Mouse (Mus musculus) forebrain, embryonic 10.5 days (tissue): ENCODE measurements around the gene Srp72. TPM values are rescaled to one million over a fixed set of nuclear protein-coding genes. Genes with fewer than 3 reads are reported as not detected.
A peak's percentile ranks its signal among the peaks of the same experiment; 100 is the strongest.
"Not testable (repeated sequence)": the region's sequence is repeated elsewhere in the genome, so short reads cannot be mapped to it uniquely, and the experiment has no call there.

Experiments used
- DNase-seq: peaks from one replicate; pipeline ENCODE4 v3.0.0-alpha.2; 2017; ENCODE audit warnings: low spot score; ENCODE audit errors: extremely low spot score
- H3K27ac ChIP-seq: fragments of 300-500 bp; sonication (generic); 2 replicates; pipeline ENCODE4 v1.5.1; 2016; ENCODE audit warnings: mild to moderate bottlenecking
- H3K27me3 ChIP-seq: fragments of 300-500 bp; sonication (generic); 2 replicates; pipeline ENCODE4 v1.6.1; 2016; ENCODE audit warnings: mild to moderate bottlenecking; ENCODE audit not compliant: poor library complexity, severe bottlenecking
- H3K36me3 ChIP-seq: fragments of 300-500 bp; sonication (generic); replicated peaks from 2 replicates; pipeline ENCODE4 v1.6.1; 2016; ENCODE audit warnings: mild to moderate bottlenecking, moderate library complexity
- H3K4me1 ChIP-seq: fragments of 300-500 bp; sonication (generic); 2 replicates; pipeline ENCODE4 v1.6.1; 2016
- H3K4me3 ChIP-seq: fragments of 300-500 bp; sonication (generic); 2 replicates; pipeline ENCODE4 v1.5.1; 2016; ENCODE audit warnings: mild to moderate bottlenecking, moderate library complexity
- H3K9me3 ChIP-seq: fragments of 300-500 bp; sonication (generic); 2 replicates; pipeline ENCODE4 v1.6.1; 2016; ENCODE audit warnings: mild to moderate bottlenecking, moderate library complexity
- WGBS: fragments of 180-500 bp; shearing (Covaris S2); methylation state at CpG from one replicate; pipeline ENCODE4 v1.1.7; 2016; 5-methylcytosine and 5-hydroxymethylcytosine counted together
- polyA plus RNA-seq: library from polyadenylated mRNA; unstranded; fragments of >200 nt; fragmentation: Nextera tagmentation; extraction: Ambion mirVana; gene quantifications from 2 replicates; pipeline ENCODE4 v1.2.1, GENCODE M21; 2016

Gene Srp72
- polyA plus RNA-seq, 1 experiment from 2014 or later = 81.1 TPM

- H3K27me3 ChIP-seq = peaks cover 2% of the 10 kb centered on the region; the same call in 1 of the 2 replicates
- no peak overlapping the region for H3K4me3 ChIP-seq
- no peak for DNase-seq
- WGBS = 91% methylated on average over 3 of the region's 3 CpGs
- no peak overlapping the region for H3K27ac ChIP-seq
- no peaks in the 10 kb centered on the region for H3K9me3 ChIP-seq
- H3K36me3 ChIP-seq = no peaks in the 10 kb centered on the region
- no peaks in the 10 kb centered on the region for H3K4me1 ChIP-seq
These were observed 53.6 kb downstream of the Srp72 start for GRCm38 (mm10) chr5:77028034-77028433.

- Histone ChIP-seq H3K27ac (no peak overlapping the region), H3K36me3 (no peaks in the 10 kb centered on the region), H3K4me3 (no peak overlapping the region), H3K27me3 (peaks cover 10% of the 10 kb centered on the region; the same call in 1 of the 2 replicates), H3K9me3 (no peaks in the 10 kb centered on the region), H3K4me1 (no peaks in the 10 kb centered on the region)
- peak; percentile 20 for DNase-seq
- WGBS = 80% methylated on average over 5 of the region's 5 CpGs
These were observed 55.3 kb downstream of the Srp72 start for GRCm38 (mm10) chr5:77029735-77030134.

- H3K27me3 ChIP-seq = peaks cover 23% of the 10 kb centered on the region
- H3K4me1 ChIP-seq, H3K4me3 ChIP-seq: not testable (repeated sequence)
These were observed 60.6 kb downstream of the Srp72 start for GRCm38 (mm10) chr5:77035101-77035500.

GRCm38 (mm10) chr5:77038451-77038850 lies 64.0 kb downstream of the Srp72 start:
- DNase-seq = no peak
- H3K9me3 ChIP-seq = peaks cover 4% of the 10 kb centered on the region; the same call in 1 of the 2 replicates
- H3K27ac ChIP-seq = no peak overlapping the region
- H3K27me3 ChIP-seq = peaks cover 18% of the 10 kb centered on the region; the same call in 1 of the 2 replicates
- WGBS = 92% methylated on average over 10 of the region's 10 CpGs
- peaks cover 3% of the 10 kb centered on the region; the same call in 1 of the 2 replicates for H3K4me1 ChIP-seq
- H3K36me3 ChIP-seq = no peaks in the 10 kb centered on the region
- no peak overlapping the region for H3K4me3 ChIP-seq

More at GRCm38 (mm10) chr5:77035101-77035500, 60.6 kb downstream of the Srp72 start:
- DNase-seq, H3K9me3 ChIP-seq, H3K36me3 ChIP-seq, H3K27ac ChIP-seq: not testable (repeated sequence)

DNA sequence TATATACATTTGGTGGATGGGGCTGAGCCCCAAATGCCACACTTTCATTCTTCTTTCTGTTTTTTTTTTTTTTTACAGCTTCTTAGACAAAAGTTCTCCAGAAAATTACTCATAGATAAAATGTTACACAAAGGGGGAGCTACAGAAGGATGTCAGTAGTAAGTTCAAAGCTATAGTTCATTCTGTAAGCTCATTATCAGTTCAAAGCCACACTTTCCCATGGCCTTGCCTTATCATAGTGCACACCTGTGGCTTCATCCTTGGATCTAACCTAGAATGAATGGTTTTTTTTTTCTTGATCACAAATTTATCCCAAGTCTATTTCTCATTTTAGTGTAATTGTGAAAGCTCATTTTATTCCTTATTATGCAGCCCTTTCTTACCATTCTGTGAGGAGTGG lies 64.9 kb downstream of the Srp72 start:
- Histone ChIP-seq H3K4me1 (peaks cover 3% of the 10 kb centered on the region; the same call in 1 of the 2 replicates), H3K9me3 (peaks cover 4% of the 10 kb centered on the region; the same call in 1 of the 2 replicates), H3K4me3 (no peak overlapping the region), H3K36me3 (no peaks in the 10 kb centered on the region), H3K27me3 (peaks cover 13% of the 10 kb centered on the region; the same call in 1 of the 2 replicates), H3K27ac (no peak overlapping the region)
- DNase-seq = no peak

GRCm38 (mm10) chr5:77044362-77044761 lies 69.9 kb downstream of the Srp72 start:
- H3K27me3 ChIP-seq = no peaks in the 10 kb centered on the region
- no peak for DNase-seq
- H3K27ac ChIP-seq = no peak overlapping the region
- H3K4me1 ChIP-seq = no peaks in the 10 kb centered on the region
- WGBS = 82% methylated on average over 5 of the region's 5 CpGs
- no peaks in the 10 kb centered on the region for H3K9me3 ChIP-seq
- no peaks in the 10 kb centered on the region for H3K36me3 ChIP-seq
- H3K4me3 ChIP-seq = no peak overlapping the region

Other genes starting within 250 kb of the Srp72 start
- 24.4 and 26.0 TPM in 2 replicates for gene Aasdh, start 69.2 kb upstream of the Srp72 start, polyA plus RNA-seq
- gene Paics, start 23.4 kb upstream of the Srp72 start, polyA plus RNA-seq = 543 and 561 TPM in 2 replicates
- gene Ppat, start 23.1 kb upstream of the Srp72 start, polyA plus RNA-seq = 63.7 and 70.1 TPM in 2 replicates
- gene Arl9, start 29.4 kb downstream of the Srp72 start, polyA plus RNA-seq = not detected in 2 replicates
- 0.25 and 0.26 TPM in 2 replicates for gene Thegl, start 41.3 kb downstream of the Srp72 start, polyA plus RNA-seq
- 0.23 and 0.55 TPM in 2 replicates for gene Hopx, start 140.4 kb downstream of the Srp72 start, polyA plus RNA-seq
- 0.64 and 1.1 TPM in 2 replicates for gene Spink2, start 236.8 kb downstream of the Srp72 start, polyA plus RNA-seq